Mouse (Mus musculus) hindbrain, embryonic 16.5 days (tissue): Measurements from ENCODE around the gene Tgfa. TPM values are rescaled to one million over a fixed set of nuclear protein-coding genes. Genes with fewer than 3 reads are reported as not detected.

ENCODE experiments used
- ATAC-seq: fragments of 200-750 bp; cut with Nextera tagmentation; 2 replicates; pipeline ENCODE4 v1.8.0; 2017; ENCODE audit warnings: moderate TSS enrichment, moderate library complexity
- H3K27ac ChIP-seq: fragments of 300-500 bp; sonication (generic); 2 replicates; pipeline ENCODE4 v1.5.1; 2014; ENCODE audit warnings: low read depth, mild to moderate bottlenecking, control low read depth, low read length, moderate library complexity
- H3K27me3 ChIP-seq: fragments of 300-500 bp; sonication (generic); replicated peaks from 2 replicates; pipeline ENCODE4 v1.6.1; 2014; ENCODE audit warnings: low read length; ENCODE audit not compliant: control insufficient read depth, insufficient read depth
- H3K36me3 ChIP-seq: fragments of 300-500 bp; sonication (generic); 2 replicates; pipeline ENCODE4 v1.6.1; 2014; ENCODE audit warnings: mild to moderate bottlenecking, low read length, moderate library complexity, mixed read lengths; ENCODE audit not compliant: control insufficient read depth, insufficient read depth
- H3K4me1 ChIP-seq: fragments of 300-500 bp; sonication (generic); 2 replicates; pipeline ENCODE4 v1.6.1; 2014; ENCODE audit warnings: low read depth, low read length; ENCODE audit not compliant: control insufficient read depth, insufficient read depth
- H3K4me2 ChIP-seq: fragments of 300-500 bp; sonication (generic); 2 replicates; pipeline ENCODE4 v1.6.1; 2014; ENCODE audit warnings: mild to moderate bottlenecking, low read length, control low read depth, moderate library complexity
- H3K4me3 ChIP-seq: fragments of 300-500 bp; sonication (generic); 2 replicates; pipeline ENCODE4 v1.5.1; 2014; ENCODE audit warnings: mild to moderate bottlenecking, low read length, control low read depth, moderate library complexity
- H3K9ac ChIP-seq: fragments of 300-500 bp; sonication (generic); 2 replicates; pipeline ENCODE4 v1.6.1; 2014; ENCODE audit warnings: low read depth, mild to moderate bottlenecking, control low read depth, low read length, moderate library complexity
- H3K9me3 ChIP-seq: fragments of 300-500 bp; sonication (generic); 2 replicates; pipeline ENCODE4 v1.6.1; 2014; ENCODE audit warnings: mild to moderate bottlenecking, low read length, moderate library complexity; ENCODE audit not compliant: control insufficient read depth
- WGBS: fragments of 180-500 bp; shearing (Covaris S2); extraction: QIAGEN DNeasy Blood & Tissue Kit; methylation state at CpG from one replicate; pipeline ENCODE4 v1.1.7; 2014; 5-methylcytosine and 5-hydroxymethylcytosine counted together
- polyA plus RNA-seq: library from polyadenylated mRNA; unstranded; fragments of >200 nt; fragmentation: Nextera tagmentation; extraction: Ambion mirVana; gene quantifications from 2 replicates; pipeline ENCODE4 v1.2.1, GENCODE M21; 2015

The Tgfa gene
- polyA plus RNA-seq, 1 experiment from 2014 or later = 17.8 TPM

DNA sequence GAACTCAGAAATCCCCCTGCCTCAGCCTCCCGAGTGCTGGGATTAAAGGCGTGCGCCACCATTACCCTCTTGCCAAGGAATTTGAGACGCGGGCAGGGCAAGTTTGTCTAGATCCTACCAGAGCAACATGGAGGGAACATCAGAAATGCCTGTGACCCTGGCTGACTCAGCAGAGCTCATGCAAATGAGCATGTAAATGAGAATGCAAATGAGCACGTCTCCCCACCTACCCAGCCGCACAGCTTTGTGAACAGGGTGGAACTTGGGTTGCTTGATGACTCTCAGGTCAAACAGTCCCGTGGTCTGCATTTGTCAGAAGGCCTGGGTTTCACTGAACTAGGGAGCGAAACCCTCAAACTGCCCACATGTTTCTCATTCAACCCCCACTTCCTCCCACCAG, 128.0 kb downstream of the Tgfa start:
- Histone ChIP-seq H3K4me3 (no peak overlapping the region), H3K4me1 (no peaks in the 10 kb centered on the region), H3K27ac (no peak overlapping the region), H3K9me3 (no peaks in the 10 kb centered on the region), H3K9ac (no peak overlapping the region), H3K4me2 (no peak overlapping the region), H3K36me3 (no peaks in the 10 kb centered on the region), H3K27me3 (no peaks in the 10 kb centered on the region)
- no peak for ATAC-seq
- 79% methylated on average over 9 of the region's 9 CpGs for WGBS

DNA sequence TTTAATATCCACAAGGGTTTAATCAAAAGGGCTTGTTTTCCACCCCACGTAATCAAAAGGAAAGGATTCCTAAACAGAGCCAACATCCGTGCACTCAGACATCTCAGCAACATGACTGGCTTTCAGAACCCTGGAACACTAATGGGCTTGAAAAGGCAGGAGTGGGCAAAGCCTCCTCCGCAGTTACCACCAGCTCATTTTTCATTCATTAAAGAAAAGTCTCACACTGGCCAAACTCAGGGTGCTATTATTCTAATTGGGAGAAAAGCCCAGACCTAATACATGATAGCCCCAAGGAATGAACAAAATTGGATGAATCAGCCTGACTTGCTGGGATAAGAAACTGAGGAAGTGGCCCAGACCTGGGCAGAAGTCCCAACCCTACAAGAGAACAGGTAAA, 129.4 kb downstream of the Tgfa start:
- no peak overlapping the region for H3K27ac ChIP-seq
- no peak overlapping the region for H3K9ac ChIP-seq
- H3K27me3 ChIP-seq = no peaks in the 10 kb centered on the region
- no peak for ATAC-seq
- H3K4me1 ChIP-seq = no peaks in the 10 kb centered on the region
- no peaks in the 10 kb centered on the region for H3K36me3 ChIP-seq
- no peak overlapping the region for H3K4me2 ChIP-seq
- no peaks in the 10 kb centered on the region for H3K9me3 ChIP-seq
- 64% methylated on average over 3 of the region's 3 CpGs for WGBS
- H3K4me3 ChIP-seq = no peak overlapping the region

Other genes starting within 250 kb of the Tgfa start
- gene Dusp11, start 233.6 kb upstream of the Tgfa start, polyA plus RNA-seq = 40.7 and 46.7 TPM in 2 replicates
- not detected in 2 replicates for gene Figla, start 179.1 kb upstream of the Tgfa start, polyA plus RNA-seq
- gene Add2, start 166.5 kb upstream of the Tgfa start, polyA plus RNA-seq = 132 and 139 TPM in 2 replicates
- gene Fam136a, start 170.4 kb downstream of the Tgfa start, polyA plus RNA-seq = 112 and 114 TPM in 2 replicates
- 234 and 259 TPM in 2 replicates for gene Snrpg, start 176.1 kb downstream of the Tgfa start, polyA plus RNA-seq
- 88.4 and 92.7 TPM in 2 replicates for gene Pcyox1, start 201.9 kb downstream of the Tgfa start, polyA plus RNA-seq
- 232 and 270 TPM in 2 replicates for gene Tia1, start 209.0 kb downstream of the Tgfa start, polyA plus RNA-seq
- not detected in 2 replicates for gene Gm44790, start 231.4 kb downstream of the Tgfa start, polyA plus RNA-seq
- gene C87436, start 243.2 kb downstream of the Tgfa start, polyA plus RNA-seq = 21.4 and 22.9 TPM in 2 replicates